Mouse (Mus musculus): Measurements from ENCODE around the gene Ganab.

DNA sequence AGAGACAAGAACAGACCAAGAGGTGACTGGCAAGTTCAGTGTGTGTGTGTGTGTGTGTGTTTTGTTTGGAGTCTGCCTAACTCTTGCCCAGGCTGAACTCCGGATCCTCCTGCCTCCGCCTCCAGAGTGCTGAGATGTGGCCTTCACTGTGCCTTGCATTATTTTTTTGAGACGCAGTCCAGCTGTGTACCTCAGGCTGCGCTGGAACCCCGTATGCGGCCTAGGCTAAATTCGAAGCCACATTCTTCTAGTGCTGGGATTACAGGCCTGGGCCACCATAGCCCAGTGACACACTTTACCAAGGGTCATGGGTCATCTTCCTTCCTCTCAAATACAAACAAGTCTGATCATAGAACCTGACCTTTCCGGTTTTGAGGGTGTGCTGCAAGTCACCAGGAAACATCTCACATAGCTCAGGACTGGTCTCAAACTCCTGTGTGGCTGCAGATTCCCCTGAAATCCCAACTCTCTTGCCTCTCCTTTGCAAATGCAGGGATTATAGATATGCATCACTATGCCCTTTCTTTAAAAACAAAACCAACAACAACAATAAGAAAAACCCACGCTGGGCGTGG is 25.5 kb upstream of the Ganab start:
- no peak for TF ChIP-seq CTCF (IDR thresholded peaks at IDR 0.05; ENCODE audit: extremely low read depth, insufficient read depth, insufficient read length, insufficient replicate concordance)
- TF ChIP-seq POLR2A (IDR thresholded peaks at IDR 0.05; ENCODE audit: low read depth, low read length) = no peak
